Mouse (Mus musculus): ENCODE measurements around the gene Gne.

Gne gene

DNA sequence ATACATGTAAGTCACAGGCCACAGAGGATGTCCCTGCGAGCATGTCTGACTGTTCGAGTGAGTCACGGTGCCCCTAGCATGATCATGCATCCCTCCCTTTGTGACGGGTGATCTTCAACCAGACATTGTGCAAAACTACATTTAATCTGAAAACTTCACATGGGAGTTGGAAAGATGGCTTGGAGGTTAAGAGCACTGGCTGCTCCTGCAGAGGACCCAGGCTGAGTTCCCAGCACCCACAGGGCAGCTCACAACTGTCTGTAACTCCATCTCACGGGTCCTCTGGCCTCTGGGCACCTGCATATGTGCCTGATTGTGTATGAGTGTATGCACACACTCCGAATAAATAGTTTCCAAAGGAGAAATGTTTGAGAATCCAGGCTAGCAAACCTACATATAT is 59.7 kb downstream of the Gne start:
- peak in 1 of 2 experiments; percentile 19 for DNase-seq (ENCODE audit: low spot score in 2 of 2)

DNA sequence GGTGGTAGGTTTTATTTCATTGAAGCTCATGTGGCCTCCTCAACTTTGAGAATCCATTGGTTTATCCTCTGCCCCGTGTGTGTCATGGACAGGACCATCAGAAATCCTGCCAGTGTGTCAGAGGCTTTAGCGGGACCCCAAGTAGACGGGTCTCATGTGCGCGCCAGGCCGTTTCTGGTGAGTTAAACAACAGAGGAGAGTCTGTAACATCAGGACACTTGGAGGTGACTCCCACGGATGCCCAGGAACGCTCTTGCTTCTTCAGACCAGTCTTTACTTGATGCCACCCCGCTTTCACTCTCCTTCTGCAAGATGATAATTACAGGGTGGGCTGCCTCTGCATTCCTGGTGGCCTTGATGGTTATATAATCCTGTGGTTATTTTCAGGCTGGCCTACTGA is 60.3 kb downstream of the Gne start:
- peak in 1 of 2 experiments; percentile 17 for DNase-seq (ENCODE audit: low spot score in 2 of 2)

GRCm38 (mm10) chr4:44022766-44023165 is 61.2 kb downstream of the Gne start:
- DNase-seq (ENCODE audit: low spot score in 2 of 2) = peak in 1 of 2 experiments; percentile 17

- peak in 1 of 2 experiments; percentile 4 for DNase-seq (ENCODE audit: low spot score in 2 of 2)
Observed at GRCm38 (mm10) chr4:44022323-44022722, 61.7 kb downstream of the Gne start.

DNA sequence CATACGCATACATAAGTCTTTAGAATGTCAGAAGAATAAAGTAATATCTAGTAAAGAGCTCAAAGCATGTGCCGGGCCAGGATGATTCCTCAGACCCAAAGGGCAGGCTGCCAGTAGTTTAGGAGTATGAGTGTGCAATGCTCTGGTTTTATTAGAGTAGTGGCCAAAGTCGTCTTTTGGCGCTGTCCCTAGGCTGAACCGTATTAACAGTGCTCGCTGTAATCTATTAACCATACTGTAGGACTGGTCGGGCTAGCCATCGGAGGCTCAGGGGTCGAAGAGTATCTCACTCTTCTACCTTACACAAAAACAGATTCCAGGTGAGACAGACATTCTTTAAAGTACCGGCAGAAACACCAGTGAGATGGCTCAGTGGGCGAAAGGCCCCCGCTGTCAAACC is 67.2 kb downstream of the Gne start:
- no peak for DNase-seq (ENCODE audit: low spot score in 2 of 2)

DNA sequence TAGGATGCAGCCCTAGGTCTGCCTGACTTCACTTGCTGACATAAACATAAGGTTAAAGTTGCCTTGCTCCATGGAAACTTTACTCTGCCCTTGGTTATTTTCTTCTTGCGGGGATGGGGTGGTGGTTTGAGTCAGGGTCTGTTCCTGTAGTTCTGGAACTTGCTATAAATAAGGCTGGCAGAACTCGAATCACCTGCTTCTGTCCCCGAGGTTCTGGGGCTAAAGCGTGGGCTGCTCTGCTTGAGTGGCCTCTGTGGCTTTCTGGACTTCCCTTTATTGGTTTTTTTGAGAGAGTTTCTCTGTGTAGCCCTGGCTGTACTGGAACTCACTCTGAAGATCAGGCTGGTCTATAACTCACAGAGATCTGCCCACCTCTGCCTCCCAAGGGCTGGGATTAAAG is 67.9 kb downstream of the Gne start:
- no peak for DNase-seq (ENCODE audit: low spot score in 2 of 2)

GRCm38 (mm10) chr4:44013391-44014070 is 70.4 kb downstream of the Gne start:
- no peak for DNase-seq (ENCODE audit: low spot score in 2 of 2)

GRCm38 (mm10) chr4:44012376-44013367 is 71.3 kb downstream of the Gne start:
- DNase-seq (ENCODE audit: low spot score in 2 of 2) = peak; percentile 96 to 98

GRCm38 (mm10) chr4:44011799-44012198 is 72.2 kb downstream of the Gne start:
- DNase-seq (ENCODE audit: low spot score in 2 of 2) = no peak

GRCm38 (mm10) chr4:44010893-44011292 is 73.1 kb downstream of the Gne start:
- no peak for DNase-seq (ENCODE audit: low spot score in 2 of 2)

GRCm38 (mm10) chr4:44010176-44010575 is 73.8 kb downstream of the Gne start:
- no peak for DNase-seq (ENCODE audit: low spot score in 2 of 2)

- DNase-seq (ENCODE audit: low spot score in 2 of 2) = no peak
Observed at GRCm38 (mm10) chr4:44004623-44005409, 79.2 kb downstream of the Gne start.

- no peak for DNase-seq (ENCODE audit: low spot score in 2 of 2)
Observed at GRCm38 (mm10) chr4:44004126-44004525, 79.9 kb downstream of the Gne start, which contains the start of gene Clta. TSS of gene Clta (plus strand) at chr4:44004452.

DNA sequence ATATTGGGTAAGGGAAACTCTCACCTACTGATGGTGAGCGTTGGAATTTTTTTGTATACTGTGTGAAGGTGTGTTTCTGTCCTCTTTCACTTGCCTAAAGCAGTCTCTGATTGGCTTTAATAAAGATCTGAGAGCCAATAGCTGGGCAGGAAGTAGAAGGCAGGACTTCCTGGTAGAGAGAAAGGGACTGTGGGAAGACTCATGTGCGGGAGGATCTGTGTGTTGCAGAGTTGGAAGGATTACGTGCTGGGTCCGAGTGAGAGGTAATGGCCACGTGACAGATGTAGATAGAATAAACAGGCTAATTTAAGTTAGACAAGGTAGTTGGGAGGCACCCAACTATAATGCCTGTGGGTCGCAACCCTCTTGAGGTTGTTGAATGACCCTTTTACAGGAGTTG is 80.4 kb downstream of the Gne start:
- no peak for DNase-seq (ENCODE audit: low spot score in 2 of 2)

DNA sequence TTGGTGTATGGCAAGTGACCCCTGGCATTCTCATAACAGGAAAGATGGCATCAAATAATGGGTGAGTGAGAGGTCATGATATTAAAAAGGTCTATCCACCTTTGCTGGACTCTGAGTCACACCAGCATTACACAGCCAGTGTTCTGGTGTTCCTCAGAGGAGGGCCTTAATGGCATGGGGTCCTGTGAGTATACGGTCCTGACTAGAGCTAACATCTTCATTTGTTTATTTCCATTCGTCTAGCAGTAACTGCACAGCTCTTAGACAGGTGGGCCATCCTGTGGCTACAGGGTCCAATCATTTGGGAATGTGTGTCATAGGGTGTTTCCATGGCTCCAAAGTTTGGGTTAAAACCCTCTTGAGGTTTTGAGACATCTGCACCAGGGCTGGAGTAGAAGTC is 89.6 kb downstream of the Gne start:
- DNase-seq (ENCODE audit: low spot score in 2 of 2) = no peak

DNA sequence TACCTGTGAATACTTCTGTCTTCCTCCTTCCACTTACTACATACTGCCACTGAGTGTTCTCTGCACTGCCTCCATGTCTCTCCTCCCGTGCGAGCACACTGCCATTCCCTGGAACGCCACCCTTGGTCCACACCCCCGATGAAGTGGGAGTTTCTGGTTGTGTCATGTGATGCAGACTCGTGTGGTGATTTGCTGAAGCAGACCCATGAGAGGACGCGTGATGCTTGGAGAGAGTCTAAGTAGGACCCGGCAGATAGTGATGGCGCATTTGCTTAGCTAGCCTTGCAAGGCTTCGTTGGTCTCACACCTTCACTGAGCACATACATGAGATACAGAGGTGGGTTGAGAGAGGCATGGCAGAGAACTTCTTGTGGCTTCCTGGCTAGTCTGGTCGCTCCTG is 90.9 kb downstream of the Gne start:
- DNase-seq (ENCODE audit: low spot score in 2 of 2) = no peak

- no peak for DNase-seq (ENCODE audit: low spot score in 2 of 2)
Observed at GRCm38 (mm10) chr4:43988976-43989375, 95.0 kb downstream of the Gne start.

DNA sequence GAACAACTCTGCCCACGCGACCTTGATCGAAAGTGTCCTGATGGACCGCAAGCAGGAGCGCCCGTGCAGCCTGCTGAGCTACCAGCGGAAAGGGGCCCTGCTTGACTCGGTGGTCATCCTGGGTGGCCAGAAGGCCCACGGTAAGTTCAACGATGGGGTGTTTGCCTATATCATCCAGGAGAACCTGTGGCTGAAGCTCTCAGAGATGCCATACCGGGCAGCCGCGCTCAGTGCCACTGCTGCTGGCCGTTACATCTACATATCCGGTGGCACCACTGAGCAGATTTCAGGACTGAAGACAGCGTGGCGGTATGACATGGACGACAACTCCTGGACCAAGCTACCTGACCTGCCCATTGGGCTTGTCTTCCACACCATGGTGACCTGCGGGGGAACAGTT is 99.7 kb downstream of the Gne start:
- no peak for DNase-seq (ENCODE audit: low spot score in 2 of 2)

Data from right cerebral cortex, postnatal 10 days (tissue).